Mouse (Mus musculus) heart, embryonic 12.5 days (tissue): Measurements from ENCODE around the gene Rpl18. TPM values are rescaled to one million over a fixed set of nuclear protein-coding genes. Genes with fewer than 3 reads are reported as not detected.

Experiments
- ATAC-seq: fragments of 200-750 bp; cut with Nextera tagmentation; 2 replicates; pipeline ENCODE4 v1.8.0; 2017; ENCODE audit warnings: moderate TSS enrichment, moderate library complexity; ENCODE audit not compliant: insufficient number of reproducible peaks, low FRiP score
- H3K27ac ChIP-seq: fragments of 300-500 bp; sonication (generic); 2 replicates; pipeline ENCODE4 v1.5.1; 2016; ENCODE audit warnings: mild to moderate bottlenecking, moderate library complexity; ENCODE audit not compliant: poor library complexity, severe bottlenecking
- H3K27me3 ChIP-seq: fragments of 300-500 bp; sonication (generic); replicated peaks from 2 replicates; pipeline ENCODE4 v1.6.1; 2016; ENCODE audit warnings: mild to moderate bottlenecking, moderate library complexity
- H3K36me3 ChIP-seq: fragments of 300-500 bp; sonication (generic); 2 replicates; pipeline ENCODE4 v1.6.1; 2016; ENCODE audit warnings: mild to moderate bottlenecking, moderate library complexity
- H3K4me1 ChIP-seq: fragments of 300-500 bp; sonication (generic); replicated peaks from 2 replicates; pipeline ENCODE4 v1.6.1; 2016; ENCODE audit warnings: mild to moderate bottlenecking
- H3K4me2 ChIP-seq: fragments of 300-500 bp; sonication (generic); 2 replicates; pipeline ENCODE4 v1.6.1; 2016; ENCODE audit warnings: mild to moderate bottlenecking, moderate library complexity
- H3K4me3 ChIP-seq: fragments of 300-500 bp; sonication (generic); 2 replicates; pipeline ENCODE4 v1.5.1; 2016; ENCODE audit warnings: mild to moderate bottlenecking
- H3K9ac ChIP-seq: fragments of 300-500 bp; sonication (generic); 2 replicates; pipeline ENCODE4 v1.6.1; 2016; ENCODE audit warnings: mild to moderate bottlenecking, moderate library complexity
- H3K9me3 ChIP-seq: fragments of 300-500 bp; sonication (generic); replicated peaks from 2 replicates; pipeline ENCODE4 v1.6.1; 2016; ENCODE audit warnings: mild to moderate bottlenecking, moderate library complexity
- WGBS: fragments of 180-500 bp; shearing (Covaris S2); methylation state at CpG from one replicate; pipeline ENCODE4 v1.1.7; 2016; 5-methylcytosine and 5-hydroxymethylcytosine counted together
- polyA plus RNA-seq: library from polyadenylated mRNA; unstranded; fragments of >200 nt; fragmentation: Nextera tagmentation; extraction: Ambion mirVana; gene quantifications from 2 replicates; pipeline ENCODE4 v1.2.1, GENCODE M21; 2016

Rpl18 gene
- polyA plus RNA-seq, 1 experiment from 2014 or later, result 625 TPM

- Histone ChIP-seq H3K27me3 (no peaks in the 10 kb centered on the region), H3K4me2 (peak overlapping the region; percentile 95), H3K4me1 (peaks cover 51% of the 10 kb centered on the region), H3K27ac (peak overlapping the region; percentile 87), H3K4me3 (peak overlapping the region; percentile 69), H3K9me3 (no peaks in the 10 kb centered on the region), H3K9ac (peak overlapping the region; percentile 91), H3K36me3 (peaks cover 23% of the 10 kb centered on the region)
- 1% methylated on average over 45 of the region's 45 CpGs for WGBS
- peak; percentile 49 for ATAC-seq
Measured at GRCm38 (mm10) chr7:45706721-45707241, 8.5 kb upstream of the Rpl18 start.

GRCm38 (mm10) chr7:45707375-45707967, 7.8 kb upstream of the Rpl18 start:
- peak; percentile 48 for ATAC-seq
- H3K36me3 ChIP-seq, result peaks cover 30% of the 10 kb centered on the region
- H3K9ac ChIP-seq, result peak overlapping the region; percentile 33
- WGBS, result under 1% methylated on average over 27 of the region's 27 CpGs
- peak overlapping the region; percentile 84 for H3K27ac ChIP-seq
- H3K4me3 ChIP-seq, result peak overlapping the region; percentile 69
- H3K9me3 ChIP-seq, result no peaks in the 10 kb centered on the region
- H3K4me1 ChIP-seq, result peaks cover 52% of the 10 kb centered on the region
- no peaks in the 10 kb centered on the region for H3K27me3 ChIP-seq
- H3K4me2 ChIP-seq, result peak overlapping the region; percentile 95

- WGBS, result 47% methylated on average over 13 of the region's 13 CpGs
- Histone ChIP-seq H3K4me3 (peak overlapping the region; percentile 69; the same call in 1 of the 2 replicates), H3K9ac (peak overlapping the region; percentile 33)
Measured at GRCm38 (mm10) chr7:45708221-45708761, 7.0 kb upstream of the Rpl18 start.

GRCm38 (mm10) chr7:45709036-45709435, 6.2 kb upstream of the Rpl18 start:
- Histone ChIP-seq H3K4me1 (peaks cover 46% of the 10 kb centered on the region), H3K27ac (no peak overlapping the region), H3K4me2 (no peak overlapping the region), H3K36me3 (peaks cover 43% of the 10 kb centered on the region), H3K4me3 (no peak overlapping the region), H3K9me3 (no peaks in the 10 kb centered on the region), H3K27me3 (no peaks in the 10 kb centered on the region), H3K9ac (no peak overlapping the region)
- 45% methylated on average over 6 of the region's 6 CpGs for WGBS
- ATAC-seq, result no peak

More at GRCm38 (mm10) chr7:45708221-45708761, 7.0 kb upstream of the Rpl18 start:
- Histone ChIP-seq H3K27me3 (no peaks in the 10 kb centered on the region), H3K27ac (no peak overlapping the region), H3K4me2 (peak overlapping the region; percentile 95), H3K9me3 (no peaks in the 10 kb centered on the region), H3K4me1 (peaks cover 52% of the 10 kb centered on the region), H3K36me3 (peaks cover 38% of the 10 kb centered on the region)
- no peak for ATAC-seq

GRCm38 (mm10) chr7:45709677-45710355, 5.4 kb upstream of the Rpl18 start:
- no peak overlapping the region for H3K9ac ChIP-seq
- peaks cover 43% of the 10 kb centered on the region for H3K36me3 ChIP-seq
- no peak for ATAC-seq
- H3K4me3 ChIP-seq, result no peak overlapping the region
- peaks cover 53% of the 10 kb centered on the region for H3K4me1 ChIP-seq
- 67% methylated on average over 14 of the region's 14 CpGs for WGBS
- H3K27me3 ChIP-seq, result no peaks in the 10 kb centered on the region
- no peak overlapping the region for H3K4me2 ChIP-seq
- no peak overlapping the region for H3K27ac ChIP-seq
- no peaks in the 10 kb centered on the region for H3K9me3 ChIP-seq

GRCm38 (mm10) chr7:45710477-45711191, 4.6 kb upstream of the Rpl18 start:
- Histone ChIP-seq H3K27ac (no peak overlapping the region), H3K4me1 (peaks cover 52% of the 10 kb centered on the region), H3K9ac (no peak overlapping the region), H3K27me3 (no peaks in the 10 kb centered on the region), H3K36me3 (peaks cover 43% of the 10 kb centered on the region), H3K4me3 (no peak overlapping the region), H3K9me3 (no peaks in the 10 kb centered on the region), H3K4me2 (no peak overlapping the region)
- 92% methylated on average over 20 of the region's 20 CpGs for WGBS
- no peak for ATAC-seq

GRCm38 (mm10) chr7:45711316-45712021, 3.8 kb upstream of the Rpl18 start:
- Histone ChIP-seq H3K4me2 (no peak overlapping the region), H3K9ac (no peak overlapping the region), H3K4me3 (no peak overlapping the region), H3K27me3 (no peaks in the 10 kb centered on the region), H3K4me1 (peaks cover 52% of the 10 kb centered on the region), H3K27ac (no peak overlapping the region), H3K9me3 (no peaks in the 10 kb centered on the region), H3K36me3 (peaks cover 43% of the 10 kb centered on the region)
- no peak for ATAC-seq
- WGBS, result 88% methylated on average over 24 of the region's 24 CpGs

GRCm38 (mm10) chr7:45712022-45712757, 3.1 kb upstream of the Rpl18 start:
- WGBS, result 88% methylated on average over 21 of the region's 21 CpGs
- H3K9ac ChIP-seq, result no peak overlapping the region
- no peak overlapping the region for H3K27ac ChIP-seq
- no peaks in the 10 kb centered on the region for H3K27me3 ChIP-seq
- H3K4me2 ChIP-seq, result no peak overlapping the region
- peaks cover 43% of the 10 kb centered on the region for H3K36me3 ChIP-seq
- no peak for ATAC-seq
- peaks cover 57% of the 10 kb centered on the region for H3K4me1 ChIP-seq
- H3K9me3 ChIP-seq, result no peaks in the 10 kb centered on the region
- no peak overlapping the region for H3K4me3 ChIP-seq

GRCm38 (mm10) chr7:45713396-45713795, 1.9 kb upstream of the Rpl18 start:
- no peak overlapping the region for H3K4me2 ChIP-seq
- no peak for ATAC-seq
- no peaks in the 10 kb centered on the region for H3K27me3 ChIP-seq
- no peak overlapping the region for H3K9ac ChIP-seq
- H3K36me3 ChIP-seq, result peaks cover 43% of the 10 kb centered on the region
- H3K9me3 ChIP-seq, result no peaks in the 10 kb centered on the region
- no peak overlapping the region for H3K27ac ChIP-seq
- WGBS, result 96% methylated on average over 16 of the region's 16 CpGs
- H3K4me1 ChIP-seq, result peaks cover 45% of the 10 kb centered on the region
- no peak overlapping the region for H3K4me3 ChIP-seq

GRCm38 (mm10) chr7:45713881-45714520, 1.3 kb upstream of the Rpl18 start:
- Histone ChIP-seq H3K27ac (no peak overlapping the region), H3K9ac (peak overlapping the region; percentile 81), H3K4me2 (peak overlapping the region; percentile 92), H3K36me3 (peaks cover 44% of the 10 kb centered on the region), H3K4me3 (peak overlapping the region; percentile 95), H3K9me3 (no peaks in the 10 kb centered on the region), H3K27me3 (no peaks in the 10 kb centered on the region), H3K4me1 (peaks cover 44% of the 10 kb centered on the region)
- ATAC-seq, result no peak
- WGBS, result 83% methylated on average over 6 of the region's 6 CpGs
